Mouse (Mus musculus) frontal cortex, postnatal 36 days (tissue): ENCODE measurements at regions not wholly inside any gene's neighbourhood (a gene's known extent, or its start where the extent isn't known, plus 50 kb on each side); places are given as distances from the start of the nearest gene placed in this dataset.

Experiments used
- DNase-seq, 2 experiments: peaks; one replicate each; pipeline ENCODE4 v3.0.0; 2022; ENCODE audit warnings: low spot score in 2 of 2

- no peak for DNase-seq
These were observed 683.9 kb upstream of the Sox9 start for GRCm38 (mm10) chr11:112098161-112098560.

- DNase-seq = no peak
These were observed 678.8 kb upstream of the Sox9 start for GRCm38 (mm10) chr11:112103252-112103651.

GRCm38 (mm10) chr11:112106891-112107290, 675.1 kb upstream of the Sox9 start:
- peak in 1 of 2 experiments; percentile 12 for DNase-seq

GRCm38 (mm10) chr11:112107314-112107713, 674.7 kb upstream of the Sox9 start:
- peak; percentile 5 to 54 for DNase-seq

- peak in 1 of 2 experiments; percentile 13 for DNase-seq
These were observed 661.0 kb upstream of the Sox9 start for GRCm38 (mm10) chr11:112121026-112121425.

GRCm38 (mm10) chr11:112121831-112122230, 660.2 kb upstream of the Sox9 start:
- DNase-seq = peak in 1 of 2 experiments; percentile 19

GRCm38 (mm10) chr11:112125249-112125933, 656.6 kb upstream of the Sox9 start:
- DNase-seq = no peak

- DNase-seq = no peak
These were observed 651.9 kb upstream of the Sox9 start for GRCm38 (mm10) chr11:112130090-112130489.

GRCm38 (mm10) chr11:112137401-112138020, 644.5 kb upstream of the Sox9 start:
- DNase-seq = no peak

- no peak for DNase-seq
These were observed 642.0 kb upstream of the Sox9 start for GRCm38 (mm10) chr11:112140058-112140457.

GRCm38 (mm10) chr11:112140495-112140894, 641.5 kb upstream of the Sox9 start:
- DNase-seq = no peak

- DNase-seq = no peak
These were observed 641.1 kb upstream of the Sox9 start for GRCm38 (mm10) chr11:112140912-112141311.

- DNase-seq = no peak
These were observed 630.0 kb upstream of the Sox9 start for GRCm38 (mm10) chr11:112152051-112152450.

- DNase-seq = no peak
These were observed 628.8 kb upstream of the Sox9 start for GRCm38 (mm10) chr11:112153198-112153597.

GRCm38 (mm10) chr11:112154712-112155319, 627.2 kb upstream of the Sox9 start:
- no peak for DNase-seq

- no peak for DNase-seq
These were observed 626.6 kb upstream of the Sox9 start for GRCm38 (mm10) chr11:112155339-112155955.

- no peak for DNase-seq
These were observed 618.3 kb upstream of the Sox9 start for GRCm38 (mm10) chr11:112163681-112164265.

- DNase-seq = no peak
These were observed 608.4 kb upstream of the Sox9 start for GRCm38 (mm10) chr11:112173585-112173984.

GRCm38 (mm10) chr11:112175302-112175701, 606.7 kb upstream of the Sox9 start:
- DNase-seq = no peak

GRCm38 (mm10) chr11:112180666-112181065, 601.4 kb upstream of the Sox9 start:
- no peak for DNase-seq

- DNase-seq = no peak
These were observed 584.3 kb upstream of the Sox9 start for GRCm38 (mm10) chr11:112197620-112198268.

GRCm38 (mm10) chr11:112204561-112204960, 577.5 kb upstream of the Sox9 start:
- DNase-seq = no peak
